Mouse (Mus musculus): ENCODE measurements around the gene R3hcc1l.

DNA sequence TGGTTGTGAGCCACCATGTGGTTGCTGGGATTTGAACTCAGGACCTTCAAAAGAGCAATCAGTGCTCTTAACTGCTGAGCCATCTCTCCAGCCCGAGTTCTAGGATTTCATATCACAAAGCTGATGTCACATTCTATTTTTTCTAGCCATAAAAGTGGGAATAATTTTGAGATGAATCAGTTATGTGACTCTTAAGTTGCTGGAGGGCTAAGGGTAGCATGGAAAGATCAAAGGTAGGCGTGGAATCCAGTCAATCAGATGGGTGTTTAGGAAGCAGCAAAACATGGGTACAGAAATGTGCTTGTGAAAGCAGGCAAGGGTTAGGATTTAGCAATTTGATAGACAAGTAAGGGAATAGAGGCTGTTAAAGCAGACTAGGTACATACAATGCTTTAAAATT, 20.4 kb downstream of the R3hcc1l start:
- TF ChIP-seq POLR2A (IDR thresholded peaks at IDR 0.05; ENCODE audit: borderline replicate concordance, extremely low read depth, low read depth, low read length) (no peak), CTCF (IDR thresholded peaks at IDR 0.05; ENCODE audit: insufficient read depth, low read length) (no peak)
